Mouse (Mus musculus) hindbrain, embryonic 14.5 days (tissue): ENCODE results near the gene Gpat2. TPM values are rescaled to one million over a fixed set of nuclear protein-coding genes. Genes with fewer than 3 reads are reported as not detected.

Experiments used
- ATAC-seq: fragments of 200-750 bp; cut with Nextera tagmentation; 2 replicates; pipeline ENCODE4 v1.8.0; 2017; ENCODE audit warnings: moderate number of reproducible peaks, mild to moderate bottlenecking, moderate TSS enrichment, moderate library complexity; ENCODE audit not compliant: low FRiP score
- DNase-seq: peaks from one replicate; pipeline ENCODE4 v3.0.0-alpha.2; 2015; ENCODE audit warnings: low spot score
- H3K27ac ChIP-seq: fragments of 300-500 bp; sonication (generic); 2 replicates; pipeline ENCODE4 v1.5.1; 2014; ENCODE audit warnings: mild to moderate bottlenecking, moderate library complexity
- H3K27me3 ChIP-seq: fragments of 300-500 bp; sonication (generic); 2 replicates; pipeline ENCODE4 v1.6.1; 2014; ENCODE audit warnings: mild to moderate bottlenecking, low read length, mixed read lengths; ENCODE audit not compliant: control insufficient read depth, insufficient read depth
- H3K36me3 ChIP-seq: fragments of 300-500 bp; sonication (generic); replicated peaks from 2 replicates; pipeline ENCODE4 v1.6.1; 2014; ENCODE audit not compliant: control insufficient read depth, insufficient read depth
- H3K4me1 ChIP-seq: fragments of 300-500 bp; sonication (generic); replicated peaks from 2 replicates; pipeline ENCODE4 v1.6.1; 2014; ENCODE audit warnings: antibody characterized with exemption, low read length, mixed read lengths; ENCODE audit not compliant: control insufficient read depth, insufficient read depth
- H3K4me2 ChIP-seq: fragments of 300-500 bp; sonication (generic); replicated peaks from 2 replicates; pipeline ENCODE4 v1.6.1; 2014; ENCODE audit warnings: mild to moderate bottlenecking, moderate library complexity
- H3K4me3 ChIP-seq: fragments of 300-500 bp; sonication (generic); replicated peaks from 2 replicates; pipeline ENCODE4 v1.5.1; 2014; ENCODE audit warnings: mild to moderate bottlenecking, low read length
- H3K9ac ChIP-seq: fragments of 300-500 bp; sonication (generic); 2 replicates; pipeline ENCODE4 v1.6.1; 2014
- H3K9me3 ChIP-seq: fragments of 300-500 bp; sonication (generic); 2 replicates; pipeline ENCODE4 v1.6.1; 2016; ENCODE audit warnings: low read length; ENCODE audit not compliant: control insufficient read depth
- WGBS: fragments of 180-500 bp; shearing (Covaris S2); extraction: QIAGEN DNeasy Blood & Tissue Kit; methylation state at CpG from one replicate; pipeline ENCODE4 v1.1.7; 2014; 5-methylcytosine and 5-hydroxymethylcytosine counted together
- polyA plus RNA-seq: library from polyadenylated mRNA; unstranded; fragments of >200 nt; fragmentation: Nextera tagmentation; extraction: Ambion mirVana; gene quantifications from 2 replicates; pipeline ENCODE4 v1.2.1, GENCODE M21; 2014

Gene Gpat2
- 0.07 and 0.08 TPM in 2 replicates for polyA plus RNA-seq

DNA sequence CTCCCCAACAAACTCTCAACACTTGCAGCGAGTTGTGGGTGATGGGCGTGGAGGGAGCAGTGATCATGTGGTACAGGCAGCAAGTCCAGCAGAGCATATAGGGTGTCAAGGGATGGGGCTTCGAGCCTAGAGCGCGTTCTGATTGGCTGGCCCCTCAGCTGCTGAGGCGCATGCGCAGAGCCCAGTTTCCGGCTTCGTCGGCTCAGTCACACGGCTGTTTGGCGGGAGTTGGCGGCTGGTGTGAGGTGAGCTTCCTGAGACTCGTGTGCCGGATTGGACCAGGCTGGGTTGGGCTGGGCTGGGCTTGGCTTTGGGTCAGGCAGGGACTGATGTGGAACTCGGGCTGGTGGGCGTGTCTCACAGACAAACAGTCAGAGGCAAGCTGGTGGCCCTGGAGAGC lies at the start of gene Gpat2:
Gene Gpat2 (plus strand): TSS at position 223 of the 400 bp plus-strand sequence.
- DNase-seq = no peak
- 88% methylated on average over 17 of the region's 17 CpGs for WGBS
- Histone ChIP-seq H3K27ac (no peak within 1 kb of the TSS), H3K4me2 (no peak within 1 kb of the TSS), H3K36me3 (no peaks in the 10 kb centered on the region), H3K4me1 (no peaks in the 10 kb centered on the region), H3K9ac (no peak within 1 kb of the TSS), H3K9me3 (no peaks in the 10 kb centered on the region), H3K4me3 (no peak within 1 kb of the TSS), H3K27me3 (no peaks in the 10 kb centered on the region)
- no peak for ATAC-seq

GRCm38 (mm10) chr2:127375759-127376341 lies 49.1 kb upstream of the Gpat2 start:
- Histone ChIP-seq H3K9ac (no peak overlapping the region), H3K27ac (no peak overlapping the region), H3K36me3 (no peaks in the 10 kb centered on the region), H3K4me2 (no peak overlapping the region), H3K27me3 (no peaks in the 10 kb centered on the region), H3K9me3 (no peaks in the 10 kb centered on the region), H3K4me1 (no peaks in the 10 kb centered on the region), H3K4me3 (no peak overlapping the region)
- WGBS = 44% methylated on average over 7 of the region's 7 CpGs
- DNase-seq (no peak), ATAC-seq (no peak)

GRCm38 (mm10) chr2:127376423-127377051 lies 48.5 kb upstream of the Gpat2 start:
- Histone ChIP-seq H3K4me1 (no peaks in the 10 kb centered on the region), H3K4me3 (no peak overlapping the region), H3K36me3 (no peaks in the 10 kb centered on the region), H3K9ac (no peak overlapping the region), H3K4me2 (no peak overlapping the region), H3K9me3 (no peaks in the 10 kb centered on the region), H3K27ac (no peak overlapping the region), H3K27me3 (no peaks in the 10 kb centered on the region)
- DNase-seq = no peak
- no peak for ATAC-seq
- WGBS = 79% methylated on average over 6 of the region's 6 CpGs

- DNase-seq = no peak
These were observed 46.9 kb upstream of the Gpat2 start for GRCm38 (mm10) chr2:127377942-127378610.

DNA sequence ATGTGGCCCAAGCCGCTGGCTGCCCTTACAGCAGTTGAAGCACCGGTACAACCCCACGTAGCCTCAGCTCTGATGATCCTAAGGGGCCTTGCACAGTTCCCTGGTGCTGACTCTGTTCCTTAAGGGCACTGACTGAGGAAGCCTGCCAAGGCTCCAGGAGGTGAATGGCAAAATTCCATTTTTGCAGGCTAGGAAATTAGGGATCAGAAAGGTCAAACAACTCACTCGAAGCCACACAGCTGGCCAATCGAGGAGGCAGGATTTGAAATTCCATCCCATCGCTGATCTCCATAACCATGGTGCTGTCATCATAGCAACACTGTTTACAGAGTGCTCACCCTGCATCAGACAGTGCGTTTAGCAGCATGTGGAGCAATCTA lies 46.4 kb upstream of the Gpat2 start:
- 74% methylated on average over 7 of the region's 7 CpGs for WGBS
- no peaks in the 10 kb centered on the region for H3K4me1 ChIP-seq
- H3K27ac ChIP-seq = no peak overlapping the region
- H3K4me3 ChIP-seq = no peak overlapping the region
- H3K9ac ChIP-seq = no peak overlapping the region
- no peak overlapping the region for H3K4me2 ChIP-seq
- H3K27me3 ChIP-seq = no peaks in the 10 kb centered on the region
- H3K9me3 ChIP-seq = no peaks in the 10 kb centered on the region
- DNase-seq = no peak
- ATAC-seq = no peak
- no peaks in the 10 kb centered on the region for H3K36me3 ChIP-seq

More at GRCm38 (mm10) chr2:127377942-127378610, 46.9 kb upstream of the Gpat2 start:
- Histone ChIP-seq H3K4me3 (no peak overlapping the region), H3K9ac (no peak overlapping the region), H3K36me3 (no peaks in the 10 kb centered on the region), H3K4me2 (no peak overlapping the region), H3K27me3 (no peaks in the 10 kb centered on the region), H3K4me1 (no peaks in the 10 kb centered on the region), H3K9me3 (no peaks in the 10 kb centered on the region), H3K27ac (no peak overlapping the region)
- ATAC-seq = no peak
- WGBS = 56% methylated on average over 7 of the region's 7 CpGs

DNA sequence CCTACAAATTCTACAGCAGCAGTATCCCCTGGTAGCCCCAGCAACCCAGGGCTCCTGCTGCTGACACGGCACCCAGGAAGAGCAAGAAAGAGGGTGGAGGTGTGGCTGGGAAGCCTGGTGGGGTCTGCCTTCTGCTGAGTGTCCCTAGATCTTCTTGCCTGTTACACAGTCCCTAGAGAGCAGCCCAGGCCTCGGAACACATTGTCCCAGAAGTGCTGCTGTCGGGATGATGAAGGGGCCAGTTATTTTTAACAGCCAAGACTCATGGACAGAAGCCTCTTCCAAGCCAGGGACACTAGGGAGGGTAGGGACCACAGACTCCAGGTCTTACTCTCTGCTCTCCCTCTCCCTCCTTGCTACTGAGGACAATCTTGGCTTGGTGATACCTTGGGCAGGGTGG lies 45.7 kb upstream of the Gpat2 start:
- H3K4me2 ChIP-seq = no peak overlapping the region
- WGBS = 76% methylated on average over 3 of the region's 3 CpGs
- H3K4me1 ChIP-seq = no peaks in the 10 kb centered on the region
- no peak overlapping the region for H3K4me3 ChIP-seq
- H3K36me3 ChIP-seq = no peaks in the 10 kb centered on the region
- H3K27me3 ChIP-seq = no peaks in the 10 kb centered on the region
- H3K9me3 ChIP-seq = no peaks in the 10 kb centered on the region
- no peak overlapping the region for H3K27ac ChIP-seq
- DNase-seq (no peak), ATAC-seq (no peak)
- no peak overlapping the region for H3K9ac ChIP-seq

- WGBS = 70% methylated on average over 7 of the region's 7 CpGs
- Histone ChIP-seq H3K9me3 (no peaks in the 10 kb centered on the region), H3K4me1 (no peaks in the 10 kb centered on the region), H3K27me3 (no peaks in the 10 kb centered on the region), H3K36me3 (no peaks in the 10 kb centered on the region), H3K4me2 (no peak overlapping the region), H3K27ac (no peak overlapping the region), H3K9ac (no peak overlapping the region), H3K4me3 (no peak overlapping the region)
- no peak for ATAC-seq
- no peak for DNase-seq
These were observed 41.1 kb upstream of the Gpat2 start for GRCm38 (mm10) chr2:127383881-127384280.

- Histone ChIP-seq H3K27me3 (no peaks in the 10 kb centered on the region), H3K36me3 (no peaks in the 10 kb centered on the region), H3K9ac (no peak overlapping the region), H3K4me3 (no peak overlapping the region), H3K9me3 (no peaks in the 10 kb centered on the region), H3K4me1 (no peaks in the 10 kb centered on the region), H3K4me2 (no peak overlapping the region), H3K27ac (no peak overlapping the region)
- ATAC-seq (no peak), DNase-seq (no peak)
- 87% methylated on average over 2 of the region's 2 CpGs for WGBS
These were observed 37.5 kb upstream of the Gpat2 start for GRCm38 (mm10) chr2:127387521-127387920.

GRCm38 (mm10) chr2:127390352-127390751 lies 34.6 kb upstream of the Gpat2 start:
- no peak for DNase-seq
- Histone ChIP-seq H3K36me3 (no peaks in the 10 kb centered on the region), H3K4me2 (no peak overlapping the region), H3K27me3 (no peaks in the 10 kb centered on the region), H3K27ac (no peak overlapping the region), H3K4me3 (no peak overlapping the region), H3K9me3 (no peaks in the 10 kb centered on the region), H3K4me1 (no peaks in the 10 kb centered on the region), H3K9ac (no peak overlapping the region)
- no peak for ATAC-seq
- 88% methylated on average over 3 of the region's 3 CpGs for WGBS
